Comparison of ENCODE assay signal across 16 mouse cellular contexts in genomic region chr5:44494133-44494532, GRCm38 (mm10).
A peak's percentile ranks its signal among the peaks of the same experiment; 100 is the strongest.
DNase-seq lines count a peak whose midpoint lies in the region; ATAC-seq and TF ChIP-seq lines count a peak whose summit lies in the region.
"Had no signal": no experiment of that assay in that cellular context is flagged by ENCODE, and none has a peak within 500 bp of the region (broad histone marks: within the 10 kb centered on the region; RNA-seq: fewer than 3 reads in every experiment).

No protein-coding gene starts in this region.

- H3K27me3 ChIP-seq in liver, adult 2 months (ENCODE audit: control insufficient read depth, insufficient read depth, low read length), result no peaks in the 10 kb centered on the region
- H3K27me3 ChIP-seq in heart, embryonic 12.5 days (replicated peaks), result no peaks in the 10 kb centered on the region

- peak; percentile 5 for DNase-seq in liver, adult 2 months (ENCODE audit: extremely low read depth, low read depth, low spot score)
- no peak for DNase-seq in liver
- peak; percentile 25 to 26 for DNase-seq in heart, postnatal 10 days
- peak; percentile 12 for DNase-seq in lung, postnatal 25 days (ENCODE audit: low spot score)
- no peak for DNase-seq in cerebellum, adult 11-12 months
- DNase-seq in adrenal gland, adult 18-20 months (ENCODE audit: low spot score in 2 of 2), result no peak
- DNase-seq: cerebellum, adult 9-10 months; embryo, embryonic 11 days; forebrain, postnatal 0 days; gastrocnemius, postnatal 25 days; thymus, postnatal 36 days had no signal

- no peak for TF ChIP-seq POLR2A in liver, adult 2 months (IDR thresholded peaks at IDR 0.05; ENCODE audit: extremely low read depth, insufficient read depth, low read length)

- peak; percentile 69 for ATAC-seq in heart, embryonic 12.5 days (ENCODE audit: insufficient number of reproducible peaks, low FRiP score)
- ATAC-seq: activated CD4-positive, CD25-positive, alpha-beta regulatory T cell, adult 4 months; forebrain, postnatal 0 days; hindbrain, embryonic 16.5 days had no signal

- no peaks in the 10 kb centered on the region for H3K4me1 ChIP-seq in liver, adult 2 months (ENCODE audit: control insufficient read depth, insufficient read depth, low read length)
- H3K4me1 ChIP-seq in heart, embryonic 12.5 days (replicated peaks), result no peaks in the 10 kb centered on the region

- no peak overlapping the region for H3K4me3 ChIP-seq in liver, adult 2 months (ENCODE audit: insufficient read depth, low read depth, low read length)
- H3K4me3 ChIP-seq in heart, embryonic 12.5 days, result no peak overlapping the region
- H3K4me3 ChIP-seq: erythroblast, embryonic 14.5 days had no signal

- intact Hi-C loops in heart, postnatal 10 days (cut with DNase I), result no loop called here

- H3K9me3 ChIP-seq in heart, embryonic 12.5 days (replicated peaks), result no peaks in the 10 kb centered on the region

- no peak overlapping the region for H3K9ac ChIP-seq in liver, adult 2 months (ENCODE audit: low read depth, low read length)
- H3K9ac ChIP-seq in heart, embryonic 12.5 days, result no peak overlapping the region
- H3K9ac ChIP-seq: forebrain, postnatal 0 days had no signal

- peak overlapping the region; percentile 29; the same call in 1 of the 2 replicates for H3K4me2 ChIP-seq in heart, embryonic 12.5 days

- H3K27ac ChIP-seq in liver, adult 2 months (replicated peaks; ENCODE audit: insufficient read depth, low read depth, low read length), result peak overlapping the region; percentile 76
- peak overlapping the region; percentile 47; the same call in 1 of the 2 replicates for H3K27ac ChIP-seq in heart, embryonic 12.5 days (ENCODE audit: poor library complexity, severe bottlenecking)
- H3K27ac ChIP-seq: stomach, postnatal 0 days had no signal

- WGBS in liver, adult 2 months, result 39% methylated on average over 9 of the region's 9 CpGs
- 32% methylated on average over 9 of the region's 9 CpGs for WGBS in heart, embryonic 12.5 days

- no peaks in the 10 kb centered on the region for H3K36me3 ChIP-seq in liver, adult 2 months (ENCODE audit: control insufficient read depth, insufficient read depth, low read length)
- no peaks in the 10 kb centered on the region for H3K36me3 ChIP-seq in heart, embryonic 12.5 days

- no peaks in the 10 kb centered on the region for H3K79me2 ChIP-seq in liver, adult 2 months (ENCODE audit: control insufficient read depth, insufficient read depth, low read length)

- TF ChIP-seq CTCF in liver, adult 2 months (IDR thresholded peaks at IDR 0.05; ENCODE audit: low read depth, low read length), result no peak

Comparison
In these comparisons a context has a peak if more than half of its experiments do, and no peak if none do; other contexts are left out.
1. DNase-seq: peak in liver, adult 2 months (single experiment), heart, postnatal 10 days (2 of 2) and lung, postnatal 25 days (single experiment); none in liver (single experiment), cerebellum, adult 11-12 months (single experiment) and adrenal gland, adult 18-20 months (0 of 2).